Mouse (Mus musculus) spleen, adult 2 months (tissue): Measurements from ENCODE around the gene Ndufb7. TPM values are rescaled to one million over a fixed set of nuclear protein-coding genes. Genes with fewer than 3 reads are reported as not detected.

ENCODE experiments used
- DNase-seq, 2 experiments: peaks; one replicate each; pipeline versions ENCODE4 v3.0.0 to v3.0.0-alpha.2; 2012 to 2021; ENCODE audit warnings: low spot score in 2 of 2, low read depth in 1 of 2
- H3K27ac ChIP-seq: fragments of 200-500 bp; 2 replicates; pipeline ENCODE4 v1.5.1; 2012; ENCODE audit warnings: low read length, inconsistent platforms; ENCODE audit not compliant: insufficient read depth
- H3K27me3 ChIP-seq: fragments of 200-500 bp; 2 replicates; pipeline ENCODE4 v1.6.1; 2012; ENCODE audit warnings: mild to moderate bottlenecking, moderate library complexity, low read length, inconsistent platforms; ENCODE audit not compliant: control insufficient read depth, insufficient read depth
- H3K36me3 ChIP-seq: fragments of 200-500 bp; 2 replicates; pipeline ENCODE4 v1.6.1; 2012; ENCODE audit warnings: mild to moderate bottlenecking, low read length, inconsistent platforms; ENCODE audit not compliant: control insufficient read depth, insufficient read depth
- H3K4me1 ChIP-seq: fragments of 200-500 bp; 2 replicates; pipeline ENCODE4 v1.6.1; 2011; ENCODE audit warnings: inconsistent platforms; ENCODE audit not compliant: control insufficient read depth, insufficient read depth, insufficient read length
- H3K4me3 ChIP-seq: fragments of 200-500 bp; 2 replicates; pipeline ENCODE4 v1.5.1; 2011; ENCODE audit warnings: mild to moderate bottlenecking, inconsistent platforms; ENCODE audit not compliant: insufficient read depth, insufficient read length; ENCODE audit errors: extremely low read depth
- CTCF ChIP-seq: fragments of 200-500 bp; IDR thresholded peaks from 2 replicates; pipeline ENCODE4 v1.5.1; 2011; ENCODE audit warnings: mild to moderate bottlenecking, inconsistent platforms; ENCODE audit not compliant: insufficient read depth, insufficient read length, insufficient replicate concordance; ENCODE audit errors: extremely low read depth
- POLR2A ChIP-seq: fragments of 200-500 bp; IDR thresholded peaks from 2 replicates; pipeline ENCODE4 v1.6.1; 2011; ENCODE audit warnings: low read depth, low read length, inconsistent platforms
- WGBS: fragments of 180-500 bp; shearing (Covaris S2); methylation state at CpG from one replicate; pipeline ENCODE4 v1.1.7; 2018; 5-methylcytosine and 5-hydroxymethylcytosine counted together
- polyA plus RNA-seq: library from polyadenylated mRNA; depleted of rRNA; stranded (reverse); fragments of >200 nt; gene quantifications from 2 replicates; pipeline ENCODE4 v1.2.3, GENCODE M21; 2012

The Ndufb7 gene
- polyA plus RNA-seq, 1 experiment, result 169 TPM

GRCm38 (mm10) chr8:83571791-83572190 lies 5.3 kb downstream of the Ndufb7 start:
- 95% methylated on average over 10 of the region's 10 CpGs for WGBS
- Histone ChIP-seq H3K4me1 (peaks cover 16% of the 10 kb centered on the region), H3K36me3 (peaks cover 6% of the 10 kb centered on the region), H3K4me3 (no peak overlapping the region), H3K27ac (no peak overlapping the region), H3K27me3 (no peaks in the 10 kb centered on the region)
- DNase-seq, result no peak
- TF ChIP-seq POLR2A (no peak), CTCF (no peak)

GRCm38 (mm10) chr8:83572246-83572812 lies 5.9 kb downstream of the Ndufb7 start:
- peak overlapping the region; percentile 98 for H3K27ac ChIP-seq
- H3K4me3 ChIP-seq, result peak overlapping the region; percentile 72
- WGBS, result 39% methylated on average over 5 of the region's 5 CpGs
- H3K36me3 ChIP-seq, result peaks cover 6% of the 10 kb centered on the region
- peaks cover 16% of the 10 kb centered on the region for H3K4me1 ChIP-seq
- TF ChIP-seq POLR2A (no peak), CTCF (no peak)
- H3K27me3 ChIP-seq, result no peaks in the 10 kb centered on the region
- no peak for DNase-seq

GRCm38 (mm10) chr8:83573140-83573875 lies 6.8 kb downstream of the Ndufb7 start:
- Histone ChIP-seq H3K36me3 (peaks cover 6% of the 10 kb centered on the region), H3K4me3 (peak overlapping the region; percentile 72), H3K27me3 (no peaks in the 10 kb centered on the region), H3K4me1 (peaks cover 14% of the 10 kb centered on the region), H3K27ac (peak overlapping the region; percentile 98)
- peak; percentile 52 to 71 for DNase-seq
- 40% methylated on average over 18 of the region's 18 CpGs for WGBS
- TF ChIP-seq CTCF, result no peak
- peak; percentile 64 for TF ChIP-seq POLR2A

GRCm38 (mm10) chr8:83574631-83575315 lies 8.3 kb downstream of the Ndufb7 start:
- Histone ChIP-seq H3K4me1 (peaks cover 14% of the 10 kb centered on the region), H3K36me3 (peaks cover 6% of the 10 kb centered on the region), H3K27ac (no peak overlapping the region), H3K4me3 (no peak overlapping the region), H3K27me3 (no peaks in the 10 kb centered on the region)
- DNase-seq, result no peak
- 73% methylated on average over 15 of the region's 15 CpGs for WGBS
- TF ChIP-seq POLR2A (no peak), CTCF (no peak)

- Histone ChIP-seq H3K4me1 (peaks cover 14% of the 10 kb centered on the region), H3K27ac (no peak overlapping the region), H3K27me3 (no peaks in the 10 kb centered on the region), H3K36me3 (peaks cover 3% of the 10 kb centered on the region; the same call in 1 of the 2 replicates), H3K4me3 (no peak overlapping the region)
- TF ChIP-seq CTCF, result no peak
- DNase-seq, result no peak
- 91% methylated on average over 17 of the region's 17 CpGs for WGBS
Measured at GRCm38 (mm10) chr8:83575561-83576515, 9.4 kb downstream of the Ndufb7 start.

GRCm38 (mm10) chr8:83576516-83576895 lies 10.0 kb downstream of the Ndufb7 start:
- H3K36me3 ChIP-seq, result no peaks in the 10 kb centered on the region; the same call in 1 of the 2 replicates
- WGBS, result 88% methylated on average over 3 of the region's 4 CpGs
- H3K4me1 ChIP-seq, result peaks cover 14% of the 10 kb centered on the region
- TF ChIP-seq POLR2A (no peak), CTCF (no peak)
- H3K27ac ChIP-seq, result no peak overlapping the region
- H3K4me3 ChIP-seq, result no peak overlapping the region
- no peak for DNase-seq
- no peaks in the 10 kb centered on the region for H3K27me3 ChIP-seq
